Mouse (Mus musculus) E14TG2a.4 (cell line): ENCODE measurements around the gene Gm47959.

Experiments
- CTCF ChIP-seq: conservative IDR thresholded peaks from 2 replicates; pipeline ENCODE4 v1.5.1; 2014; ENCODE audit warnings: low read length
- NANOG ChIP-seq: IDR thresholded peaks from 2 replicates; pipeline ENCODE4 v1.6.1; 2014; ENCODE audit warnings: borderline replicate concordance, low read length, mixed read lengths

GRCm38 (mm10) chr1:82966413-82966812, 33.9 kb upstream of the Gm47959 start:
- TF ChIP-seq CTCF, result no peak
- TF ChIP-seq NANOG, result no peak
